Mouse (Mus musculus) kidney, adult 2 months (tissue): Measurements from ENCODE around the gene Gpr107. TPM values are rescaled to one million over a fixed set of nuclear protein-coding genes. Genes with fewer than 3 reads are reported as not detected.

Experiments used
- DNase-seq: peaks from one replicate; pipeline ENCODE4 v3.0.0; 2021
- H3K27ac ChIP-seq: fragments of 200-500 bp; 2 replicates; pipeline ENCODE4 v1.5.1; 2012; ENCODE audit warnings: low read depth, low read length, control low read depth, inconsistent platforms; ENCODE audit not compliant: insufficient read depth
- H3K27me3 ChIP-seq: fragments of 200-500 bp; replicated peaks from 2 replicates; pipeline ENCODE4 v1.6.1; 2012; ENCODE audit warnings: mild to moderate bottlenecking, moderate library complexity, low read length, inconsistent platforms; ENCODE audit not compliant: control insufficient read depth, insufficient read depth
- H3K36me3 ChIP-seq: fragments of 200-500 bp; 2 replicates; pipeline ENCODE4 v1.6.1; 2012; ENCODE audit warnings: mild to moderate bottlenecking, moderate library complexity, low read length, inconsistent platforms; ENCODE audit not compliant: control insufficient read depth, insufficient read depth
- H3K4me1 ChIP-seq: fragments of 200-500 bp; 2 replicates; pipeline ENCODE4 v1.6.1; 2011; ENCODE audit warnings: low read length; ENCODE audit not compliant: control insufficient read depth, insufficient read depth
- H3K4me3 ChIP-seq: fragments of 200-500 bp; 2 replicates; pipeline ENCODE4 v1.5.1; 2011; ENCODE audit warnings: mild to moderate bottlenecking, low read depth, low read length, control low read depth; ENCODE audit not compliant: insufficient read depth
- CTCF ChIP-seq: fragments of 200-500 bp; conservative IDR thresholded peaks from 2 replicates; pipeline ENCODE4 v1.5.1; 2011; ENCODE audit warnings: low read depth, mild to moderate bottlenecking, control low read depth, low read length, moderate library complexity, mixed read lengths; ENCODE audit not compliant: insufficient read depth, insufficient read length
- POLR2A ChIP-seq: fragments of 200-500 bp; IDR thresholded peaks from one replicate; pipeline ENCODE4 v1.6.1; 2011; ENCODE audit warnings: low read depth, low read length, control low read depth
- WGBS: fragments of 180-500 bp; shearing (Covaris S2); methylation state at CpG from one replicate; pipeline ENCODE4 v1.1.7; 2018; 5-methylcytosine and 5-hydroxymethylcytosine counted together
- polyA plus RNA-seq: library from polyadenylated mRNA; depleted of rRNA; stranded (reverse); fragments of >200 nt; gene quantifications from 2 replicates; pipeline ENCODE4 v1.2.3, GENCODE M21; 2012; rRNA removed

Gpr107 gene
- 22.2 and 22.8 TPM in 2 replicates for polyA plus RNA-seq

GRCm38 (mm10) chr2:31151892-31152812 is at the start of gene Gpr107:
TSS of gene Gpr107 (plus strand) at chr2:31152316.
- no peaks in the 10 kb centered on the region for H3K36me3 ChIP-seq
- H3K4me1 ChIP-seq: peaks cover 4% of the 10 kb centered on the region
- H3K27me3 ChIP-seq: no peaks in the 10 kb centered on the region
- no peak for TF ChIP-seq CTCF
- peak; percentile 8 for TF ChIP-seq POLR2A
- peak; percentile 90 for DNase-seq
- peak within 1 kb of the TSS; percentile 43 for H3K27ac ChIP-seq
- peak within 1 kb of the TSS; percentile 84 for H3K4me3 ChIP-seq
- under 1% methylated on average over 53 of the region's 53 CpGs for WGBS

GRCm38 (mm10) chr2:31103321-31103720 is 48.8 kb upstream of the Gpr107 start:
- Histone ChIP-seq H3K4me3 (no peak overlapping the region), H3K36me3 (no peaks in the 10 kb centered on the region), H3K27me3 (no peaks in the 10 kb centered on the region), H3K4me1 (peaks cover 15% of the 10 kb centered on the region; the same call in 1 of the 2 replicates), H3K27ac (no peak overlapping the region)
- WGBS: 71% methylated on average over 8 of the region's 8 CpGs
- DNase-seq: no peak
- TF ChIP-seq CTCF (no peak), POLR2A (no peak)

GRCm38 (mm10) chr2:31105279-31105678 is 46.8 kb upstream of the Gpr107 start:
- Histone ChIP-seq H3K36me3 (no peaks in the 10 kb centered on the region), H3K4me3 (no peak overlapping the region), H3K27me3 (no peaks in the 10 kb centered on the region), H3K27ac (no peak overlapping the region), H3K4me1 (peaks cover 8% of the 10 kb centered on the region; the same call in 1 of the 2 replicates)
- WGBS: 77% methylated on average over 3 of the region's 3 CpGs
- no peak for DNase-seq
- no peak for TF ChIP-seq POLR2A
- TF ChIP-seq CTCF: no peak

GRCm38 (mm10) chr2:31106004-31106403 is 46.1 kb upstream of the Gpr107 start:
- H3K27me3 ChIP-seq: no peaks in the 10 kb centered on the region
- no peak overlapping the region for H3K4me3 ChIP-seq
- H3K36me3 ChIP-seq: no peaks in the 10 kb centered on the region
- no peak for DNase-seq
- no peak overlapping the region for H3K27ac ChIP-seq
- TF ChIP-seq CTCF (no peak), POLR2A (no peak)
- peaks cover 8% of the 10 kb centered on the region; the same call in 1 of the 2 replicates for H3K4me1 ChIP-seq
- 97% methylated on average over 3 of the region's 3 CpGs for WGBS

GRCm38 (mm10) chr2:31106621-31107320 is 45.3 kb upstream of the Gpr107 start:
- H3K27ac ChIP-seq: no peak overlapping the region
- peaks cover 8% of the 10 kb centered on the region; the same call in 1 of the 2 replicates for H3K4me1 ChIP-seq
- 17% methylated on average over 11 of the region's 11 CpGs for WGBS
- TF ChIP-seq CTCF (no peak), POLR2A (no peak)
- no peak overlapping the region for H3K4me3 ChIP-seq
- H3K27me3 ChIP-seq: no peaks in the 10 kb centered on the region
- no peaks in the 10 kb centered on the region for H3K36me3 ChIP-seq
- peak; percentile 71 for DNase-seq

- H3K27me3 ChIP-seq: no peaks in the 10 kb centered on the region
- no peak for DNase-seq
- H3K4me1 ChIP-seq: peaks cover 8% of the 10 kb centered on the region; the same call in 1 of the 2 replicates
- no peak overlapping the region for H3K4me3 ChIP-seq
- no peak for TF ChIP-seq POLR2A
- TF ChIP-seq CTCF: no peak
- H3K36me3 ChIP-seq: no peaks in the 10 kb centered on the region
- H3K27ac ChIP-seq: no peak overlapping the region
- WGBS: 61% methylated on average over 6 of the region's 6 CpGs
Measured at GRCm38 (mm10) chr2:31108186-31108585, 43.9 kb upstream of the Gpr107 start.

- 76% methylated on average over 12 of the region's 12 CpGs for WGBS
- Histone ChIP-seq H3K27ac (no peak overlapping the region), H3K4me1 (peaks cover 8% of the 10 kb centered on the region; the same call in 1 of the 2 replicates), H3K4me3 (no peak overlapping the region), H3K36me3 (no peaks in the 10 kb centered on the region), H3K27me3 (no peaks in the 10 kb centered on the region)
- TF ChIP-seq POLR2A: no peak
- TF ChIP-seq CTCF: no peak
- no peak for DNase-seq
Measured at GRCm38 (mm10) chr2:31109960-31110548, 42.1 kb upstream of the Gpr107 start.
